Mouse (Mus musculus): Measurements from ENCODE around the gene Ppm1m. TPM values are rescaled to one million over a fixed set of nuclear protein-coding genes. Genes with fewer than 3 reads are reported as not detected.

Ppm1m gene
- total and polyA plus RNA-seq, 2 experiments = 13.7 to 22.7 TPM

DNA sequence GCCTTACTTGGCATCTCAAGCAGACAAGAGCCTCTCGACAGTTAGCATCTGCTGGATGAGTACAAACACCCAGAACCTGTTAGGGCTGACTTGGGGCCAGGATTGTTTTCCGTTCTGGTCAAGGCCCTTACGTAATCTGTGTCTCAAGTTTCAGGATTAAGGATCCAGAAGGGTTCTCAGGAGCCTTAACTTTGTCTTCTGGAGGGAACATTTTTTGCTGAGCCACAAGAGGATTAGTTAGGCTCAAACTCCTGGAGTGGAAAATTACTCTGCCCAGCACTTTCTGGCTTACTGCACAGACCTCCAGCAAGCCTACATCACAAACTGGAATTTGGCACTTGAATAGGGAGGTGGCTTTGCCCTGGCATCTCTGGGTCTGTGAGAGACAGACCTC, 37.3 kb upstream of the Ppm1m start:
- TF ChIP-seq CTCF (IDR thresholded peaks at IDR 0.05; ENCODE audit: low read depth, low read length) = no peak
- no peak for TF ChIP-seq POLR2A (IDR thresholded peaks at IDR 0.05; ENCODE audit: extremely low read depth, insufficient read depth, low read length)
- no peaks in the 10 kb centered on the region for H3K79me2 ChIP-seq (ENCODE audit: control insufficient read depth, insufficient read depth, low read length)
- peak overlapping the region; percentile 30 for H3K27ac ChIP-seq (replicated peaks; ENCODE audit: insufficient read depth, low read depth, low read length)
- H3K4me3 ChIP-seq (ENCODE audit: insufficient read depth, low read depth, low read length) = no peak overlapping the region
- DNase-seq (ENCODE audit: extremely low read depth, low read depth, low spot score) = peak; percentile 73
- 31% methylated on average over 3 of the region's 3 CpGs for WGBS
- no peaks in the 10 kb centered on the region for H3K27me3 ChIP-seq (ENCODE audit: control insufficient read depth, insufficient read depth, low read length)
- H3K4me1 ChIP-seq (ENCODE audit: control insufficient read depth, insufficient read depth, low read length) = peaks cover 19% of the 10 kb centered on the region; the same call in 1 of the 2 replicates
- H3K36me3 ChIP-seq (ENCODE audit: control insufficient read depth, insufficient read depth, low read length) = peaks cover 73% of the 10 kb centered on the region
- peak overlapping the region; percentile 22 for H3K9ac ChIP-seq (ENCODE audit: low read depth, low read length)

DNA sequence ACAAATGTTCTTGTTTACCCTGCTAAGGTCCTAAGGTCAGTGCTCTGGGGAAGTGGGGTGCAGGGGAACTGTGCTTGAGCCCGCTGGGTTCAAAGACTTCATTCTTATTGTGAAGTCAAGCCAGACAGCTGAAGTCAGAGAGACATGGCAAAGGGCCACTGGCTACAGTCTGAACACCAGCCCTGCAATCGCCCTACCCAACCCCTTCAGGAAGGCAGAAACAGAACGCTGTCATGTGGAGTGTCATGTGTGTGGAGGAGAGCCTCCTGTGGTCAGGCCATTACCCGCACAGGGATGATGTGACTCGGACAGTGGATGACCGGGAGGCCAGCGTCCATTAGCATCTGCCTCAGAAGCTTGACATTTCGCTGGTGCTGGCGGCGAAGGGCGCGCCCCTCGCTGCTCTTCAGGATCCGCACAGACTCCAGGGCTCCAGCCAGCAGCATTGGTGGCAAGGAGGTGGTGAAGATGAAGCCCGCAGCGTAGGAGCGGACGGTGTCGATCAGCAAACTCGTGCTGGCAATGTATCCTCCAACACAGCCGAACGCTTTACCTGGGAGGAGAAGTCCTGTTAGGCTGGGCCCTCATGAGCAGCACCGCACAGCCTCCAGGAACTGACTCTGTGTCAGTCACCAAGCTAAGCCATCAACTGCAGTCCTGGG, 36.7 kb upstream of the Ppm1m start:
- TF ChIP-seq CTCF (IDR thresholded peaks at IDR 0.05; ENCODE audit: low read depth, low read length) (no peak), POLR2A (IDR thresholded peaks at IDR 0.05; ENCODE audit: extremely low read depth, insufficient read depth, low read length) (peak; percentile 34)
- H3K36me3 ChIP-seq (ENCODE audit: control insufficient read depth, insufficient read depth, low read length) = peaks cover 68% of the 10 kb centered on the region
- no peaks in the 10 kb centered on the region for H3K79me2 ChIP-seq (ENCODE audit: control insufficient read depth, insufficient read depth, low read length)
- 35% methylated on average over 23 of the region's 23 CpGs for WGBS
- no peak overlapping the region for H3K4me3 ChIP-seq (ENCODE audit: insufficient read depth, low read depth, low read length)
- peak; percentile 96 for DNase-seq (ENCODE audit: extremely low read depth, low read depth, low spot score)
- H3K4me1 ChIP-seq (ENCODE audit: control insufficient read depth, insufficient read depth, low read length) = peaks cover 15% of the 10 kb centered on the region; the same call in 1 of the 2 replicates
- H3K27ac ChIP-seq (replicated peaks; ENCODE audit: insufficient read depth, low read depth, low read length) = peak overlapping the region; percentile 30
- H3K27me3 ChIP-seq (ENCODE audit: control insufficient read depth, insufficient read depth, low read length) = no peaks in the 10 kb centered on the region
- H3K9ac ChIP-seq (ENCODE audit: low read depth, low read length) = peak overlapping the region; percentile 2

DNA sequence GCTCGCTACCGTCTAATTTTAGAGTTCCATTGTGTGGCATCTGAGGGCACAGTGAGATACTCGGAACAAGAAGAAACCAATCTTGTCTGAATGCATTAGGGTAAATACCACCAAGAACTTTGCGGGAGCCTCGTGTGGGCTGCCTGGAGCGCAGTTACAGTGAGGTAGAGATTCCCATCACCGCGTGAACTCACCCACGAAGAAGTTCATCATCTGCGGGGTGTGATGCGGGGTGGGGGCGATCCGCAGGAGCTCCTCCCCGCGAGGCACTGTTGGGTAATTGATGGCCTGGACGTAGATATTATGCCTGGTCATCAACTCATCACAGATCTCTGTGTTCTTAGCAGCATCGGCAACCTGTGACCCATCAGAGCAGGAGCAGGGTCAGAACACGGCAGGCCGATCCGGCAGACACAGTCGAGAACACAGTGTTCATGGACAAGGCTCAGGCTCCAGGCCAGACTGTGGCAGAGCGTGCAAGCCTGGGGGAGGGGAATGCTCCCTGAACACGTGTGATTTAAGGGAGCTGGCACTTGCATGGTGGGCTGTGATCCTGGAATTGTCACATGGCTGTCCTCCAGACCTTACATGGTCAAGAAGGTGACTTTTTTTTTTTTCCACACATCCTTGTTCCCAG, 35.8 kb upstream of the Ppm1m start:
- H3K79me2 ChIP-seq (ENCODE audit: control insufficient read depth, insufficient read depth, low read length) = no peaks in the 10 kb centered on the region
- DNase-seq (ENCODE audit: extremely low read depth, low read depth, low spot score) = peak; percentile 79
- H3K27ac ChIP-seq (replicated peaks; ENCODE audit: insufficient read depth, low read depth, low read length) = peak overlapping the region; percentile 37
- peaks cover 9% of the 10 kb centered on the region; the same call in 1 of the 2 replicates for H3K4me1 ChIP-seq (ENCODE audit: control insufficient read depth, insufficient read depth, low read length)
- no peak overlapping the region for H3K4me3 ChIP-seq (ENCODE audit: insufficient read depth, low read depth, low read length)
- H3K36me3 ChIP-seq (ENCODE audit: control insufficient read depth, insufficient read depth, low read length) = peaks cover 58% of the 10 kb centered on the region
- peak overlapping the region; percentile 0; the same call in 1 of the 2 replicates for H3K9ac ChIP-seq (ENCODE audit: low read depth, low read length)
- 51% methylated on average over 23 of the region's 23 CpGs for WGBS
- TF ChIP-seq CTCF (IDR thresholded peaks at IDR 0.05; ENCODE audit: low read depth, low read length) (no peak; the same call in 1 of the 2 replicates), POLR2A (IDR thresholded peaks at IDR 0.05; ENCODE audit: extremely low read depth, insufficient read depth, low read length) (peak; percentile 39; the same call in 1 of the 2 replicates)
- H3K27me3 ChIP-seq (ENCODE audit: control insufficient read depth, insufficient read depth, low read length) = no peaks in the 10 kb centered on the region

DNA sequence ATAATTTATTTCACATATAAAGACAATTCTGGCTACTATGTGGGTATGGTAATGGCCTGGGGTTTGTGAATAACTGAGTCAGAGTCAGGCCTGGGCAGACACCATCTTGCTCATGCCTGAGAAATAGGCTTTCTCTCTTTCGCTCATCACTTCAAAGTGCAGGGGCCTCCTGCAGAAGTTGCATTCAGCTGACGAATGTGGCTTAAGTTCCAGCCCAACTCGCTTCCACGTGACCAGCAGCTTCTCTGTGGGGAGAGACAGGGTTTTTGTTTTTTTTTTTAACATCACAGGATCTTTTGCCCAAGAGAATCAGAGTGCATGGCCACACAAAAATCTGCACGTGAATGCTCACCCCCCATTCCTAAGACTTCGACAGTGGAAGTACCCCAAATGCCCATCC, 34.4 kb upstream of the Ppm1m start:
- DNase-seq (ENCODE audit: extremely low read depth, low read depth, low spot score) = peak; percentile 54
- no peaks in the 10 kb centered on the region for H3K27me3 ChIP-seq (ENCODE audit: control insufficient read depth, insufficient read depth, low read length)
- H3K27ac ChIP-seq (replicated peaks; ENCODE audit: insufficient read depth, low read depth, low read length) = no peak overlapping the region
- no peak overlapping the region for H3K4me3 ChIP-seq (ENCODE audit: insufficient read depth, low read depth, low read length)
- no peaks in the 10 kb centered on the region for H3K79me2 ChIP-seq (ENCODE audit: control insufficient read depth, insufficient read depth, low read length)
- TF ChIP-seq CTCF (IDR thresholded peaks at IDR 0.05; ENCODE audit: low read depth, low read length) (no peak), POLR2A (IDR thresholded peaks at IDR 0.05; ENCODE audit: extremely low read depth, insufficient read depth, low read length) (no peak)
- peaks cover 46% of the 10 kb centered on the region for H3K36me3 ChIP-seq (ENCODE audit: control insufficient read depth, insufficient read depth, low read length)
- H3K9ac ChIP-seq (ENCODE audit: low read depth, low read length) = no peak overlapping the region
- peaks cover 9% of the 10 kb centered on the region; the same call in 1 of the 2 replicates for H3K4me1 ChIP-seq (ENCODE audit: control insufficient read depth, insufficient read depth, low read length)
- 49% methylated on average over 6 of the region's 6 CpGs for WGBS

DNA sequence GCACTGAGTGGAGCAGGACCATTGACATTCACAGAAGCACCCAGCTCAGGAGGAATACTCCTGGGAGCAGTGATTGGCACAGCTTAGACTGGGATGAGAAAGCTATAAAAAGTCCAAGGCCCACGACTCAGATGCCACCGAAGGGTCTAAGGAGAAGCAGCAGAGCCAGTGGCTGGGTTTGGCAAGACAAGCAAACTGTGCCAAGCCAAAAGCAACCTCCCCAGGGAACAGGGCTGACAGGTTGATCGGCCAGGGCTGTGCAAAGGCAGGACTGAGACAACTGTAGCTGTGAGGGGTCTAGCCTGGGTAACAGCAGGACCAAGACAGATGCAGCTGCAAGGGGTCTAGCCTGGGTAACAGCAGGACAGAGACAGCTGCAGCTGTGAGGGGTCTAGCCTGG, 33.4 kb upstream of the Ppm1m start:
- Histone ChIP-seq H3K27ac (replicated peaks; ENCODE audit: insufficient read depth, low read depth, low read length) (no peak overlapping the region; the same call in 1 of the 2 replicates), H3K4me1 (ENCODE audit: control insufficient read depth, insufficient read depth, low read length) (0 out of 2 replicates have a peak, but pooled peaks cover 3% of the 10 kb centered on the region), H3K27me3 (ENCODE audit: control insufficient read depth, insufficient read depth, low read length) (no peaks in the 10 kb centered on the region), H3K9ac (ENCODE audit: low read depth, low read length) (no peak overlapping the region), H3K36me3 (ENCODE audit: control insufficient read depth, insufficient read depth, low read length) (peaks cover 36% of the 10 kb centered on the region), H3K4me3 (ENCODE audit: insufficient read depth, low read depth, low read length) (no peak overlapping the region), H3K79me2 (ENCODE audit: control insufficient read depth, insufficient read depth, low read length) (no peaks in the 10 kb centered on the region)
- peak; percentile 59 for DNase-seq (ENCODE audit: extremely low read depth, low read depth, low spot score)
- TF ChIP-seq POLR2A (IDR thresholded peaks at IDR 0.05; ENCODE audit: extremely low read depth, insufficient read depth, low read length) = no peak
- TF ChIP-seq CTCF (IDR thresholded peaks at IDR 0.05; ENCODE audit: low read depth, low read length) = no peak
- 28% methylated on average over 3 of the region's 3 CpGs for WGBS

Data from liver, adult 2 months (tissue).